Mouse (Mus musculus) adrenal gland, postnatal 10 days (tissue): Measurements from ENCODE around the gene Nmrk2. TPM values are rescaled to one million over a fixed set of nuclear protein-coding genes. Genes with fewer than 3 reads are reported as not detected.
A peak's percentile ranks its signal among the peaks of the same experiment; 100 is the strongest.

Source experiments
- DNase-seq: peaks from one replicate; pipeline ENCODE4 v3.0.0; 2021; ENCODE audit warnings: mixed read lengths
- total RNA-seq, 2 experiments: library from RNA; stranded (reverse); gene quantifications; 2 replicates each; pipeline ENCODE4 v1.2.3; 2021

Gene Nmrk2
- total RNA-seq, 2 experiments from 2014 or later, result 0.15 to 4.9 TPM

DNA sequence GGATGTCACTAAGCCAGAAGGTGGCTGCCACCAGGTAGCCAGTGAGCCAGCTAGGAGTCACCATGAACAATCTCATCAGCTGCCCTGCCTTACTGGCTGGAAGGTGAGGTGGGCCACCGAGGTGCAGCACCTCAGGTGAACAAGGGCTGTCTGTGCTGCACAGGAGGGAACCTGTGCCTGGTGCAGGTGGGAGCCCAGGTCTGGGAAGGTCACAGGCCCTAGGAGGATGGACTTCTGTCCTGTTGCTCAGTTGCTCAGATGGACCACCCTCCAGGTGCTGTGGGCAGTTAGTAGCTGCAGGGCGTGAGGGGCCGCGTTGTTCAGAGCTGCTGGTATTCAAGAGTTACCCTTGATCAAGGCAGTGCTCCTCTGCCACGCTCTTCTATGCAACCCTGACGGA, 15.0 kb upstream of the Nmrk2 start:
- no peak for DNase-seq

DNA sequence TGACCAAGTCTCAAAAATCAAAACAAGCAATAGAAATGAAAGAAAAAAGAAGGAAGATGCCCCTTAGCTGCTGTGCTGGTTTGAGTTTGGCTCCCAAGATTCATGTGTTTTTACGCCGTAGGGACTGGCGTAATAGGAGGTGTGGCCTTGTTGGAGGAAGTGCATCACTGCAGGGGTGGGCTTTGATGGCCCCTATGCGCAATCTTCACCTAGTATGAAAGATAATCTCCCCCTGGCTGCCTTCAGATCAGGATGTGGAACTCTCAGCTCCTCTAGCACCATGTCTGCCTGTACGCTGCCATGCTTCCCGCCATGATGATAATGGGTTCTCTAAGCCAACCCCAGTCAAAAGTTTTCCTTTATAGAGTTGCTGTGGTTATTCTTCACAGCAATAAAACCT, 14.4 kb upstream of the Nmrk2 start:
- no peak for DNase-seq

DNA sequence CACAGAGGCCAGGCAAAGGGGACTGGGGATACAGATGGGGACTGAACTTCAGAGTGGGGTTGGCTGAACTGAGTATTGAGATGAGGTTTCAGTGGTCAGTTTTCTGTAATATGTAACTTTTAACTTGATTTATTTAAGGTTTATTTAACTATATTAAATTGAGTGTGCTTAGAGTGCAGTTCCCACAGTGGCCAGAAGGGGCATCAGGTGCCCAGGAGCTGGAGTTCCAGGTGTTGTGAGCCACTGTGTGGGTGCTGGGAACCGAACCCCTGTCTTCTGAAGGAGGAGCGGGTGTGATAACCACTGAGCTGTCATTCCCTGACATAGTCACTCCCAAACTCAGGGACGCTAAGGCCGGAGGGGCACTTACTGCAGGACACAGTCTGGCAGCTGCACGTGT, 8.3 kb upstream of the Nmrk2 start:
- DNase-seq, result no peak

DNA sequence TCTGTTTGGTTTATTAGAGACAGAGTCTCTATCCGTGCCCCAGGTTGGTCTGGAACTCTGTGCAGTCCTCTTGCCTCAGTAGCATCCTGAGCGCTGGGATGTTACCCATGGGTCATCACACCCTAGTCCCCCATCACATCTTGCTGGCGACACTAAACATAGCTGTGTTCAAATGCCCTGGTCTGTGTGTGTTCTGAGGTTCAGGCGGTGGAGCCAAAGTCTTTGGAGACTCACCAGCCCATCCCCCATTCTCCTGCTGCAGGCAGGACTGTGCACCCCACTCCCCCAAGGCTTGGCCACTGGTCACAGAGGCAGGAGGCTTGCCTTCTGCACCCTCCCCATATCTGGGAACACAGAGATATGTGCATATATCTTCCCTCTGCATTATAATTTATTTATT, 2.3 kb upstream of the Nmrk2 start:
- no peak for DNase-seq

DNA sequence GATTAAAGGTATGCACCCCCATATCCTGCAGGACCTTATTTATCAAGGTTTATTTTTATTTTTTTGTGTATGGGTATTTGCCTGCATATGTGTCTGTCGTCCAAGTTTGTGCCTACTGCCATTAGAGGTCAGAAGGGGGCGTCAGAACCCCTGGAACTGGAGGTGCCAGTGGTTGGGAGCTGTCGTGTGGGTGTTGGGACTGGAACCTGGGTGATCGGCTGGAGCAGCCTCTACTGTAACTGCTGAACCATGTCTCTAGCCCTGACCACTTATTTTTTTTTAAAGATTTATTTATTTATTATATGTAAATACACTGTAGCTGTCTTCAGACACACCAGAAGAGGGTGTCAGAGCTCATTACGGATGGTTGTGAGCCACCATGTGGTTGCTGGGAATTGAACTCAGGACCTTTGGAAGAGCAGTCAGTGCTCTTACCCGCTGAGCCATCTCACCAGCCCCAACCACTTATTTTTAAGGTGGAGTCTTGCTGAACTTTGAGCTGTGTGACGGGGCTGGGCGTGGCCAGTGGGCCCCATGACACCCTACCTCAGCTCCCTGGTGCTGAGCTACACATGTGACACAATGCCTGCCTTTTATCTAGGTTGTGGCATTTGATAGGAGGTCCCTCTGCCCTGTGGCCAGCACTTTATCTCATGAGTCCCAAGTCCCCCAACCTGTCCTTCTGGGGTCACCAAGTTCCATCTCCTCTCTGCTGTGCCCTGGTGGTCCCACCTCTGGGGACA, 1.3 kb upstream of the Nmrk2 start:
- DNase-seq, result no peak

DNA sequence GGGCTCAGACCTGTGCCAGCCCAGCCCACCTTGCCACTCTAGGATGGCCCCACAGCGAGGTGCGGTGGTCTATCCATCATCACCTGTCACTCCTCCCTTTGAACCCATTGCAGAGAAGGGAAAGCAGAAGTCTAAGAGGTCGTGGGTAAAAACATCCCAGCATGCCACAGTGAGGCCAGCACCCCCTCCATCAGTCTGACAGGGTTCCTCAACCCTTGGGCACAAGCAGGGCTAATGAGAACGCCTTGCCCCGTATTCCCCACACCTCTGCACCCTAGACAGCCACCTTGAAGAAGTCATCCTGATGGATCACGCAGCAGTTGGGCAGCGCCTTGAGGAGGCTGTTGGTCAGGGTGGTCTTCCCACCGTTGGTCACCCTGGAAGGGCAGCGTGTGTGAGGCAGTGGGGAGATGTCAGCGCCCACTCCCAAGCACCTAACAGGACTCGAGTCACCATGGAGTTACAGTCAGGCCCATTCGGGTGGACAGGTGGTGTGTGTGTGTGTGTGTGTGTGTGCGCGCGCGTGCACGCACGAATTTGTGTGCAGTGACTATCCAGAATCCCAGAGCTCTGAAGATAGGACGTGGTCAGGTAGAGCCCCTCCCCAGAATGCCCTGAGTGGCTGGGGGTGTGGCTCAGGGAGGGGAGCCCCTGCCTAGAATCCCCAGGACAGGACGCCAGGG, 1.1 kb downstream of the Nmrk2 start:
- DNase-seq, result no peak

DNA sequence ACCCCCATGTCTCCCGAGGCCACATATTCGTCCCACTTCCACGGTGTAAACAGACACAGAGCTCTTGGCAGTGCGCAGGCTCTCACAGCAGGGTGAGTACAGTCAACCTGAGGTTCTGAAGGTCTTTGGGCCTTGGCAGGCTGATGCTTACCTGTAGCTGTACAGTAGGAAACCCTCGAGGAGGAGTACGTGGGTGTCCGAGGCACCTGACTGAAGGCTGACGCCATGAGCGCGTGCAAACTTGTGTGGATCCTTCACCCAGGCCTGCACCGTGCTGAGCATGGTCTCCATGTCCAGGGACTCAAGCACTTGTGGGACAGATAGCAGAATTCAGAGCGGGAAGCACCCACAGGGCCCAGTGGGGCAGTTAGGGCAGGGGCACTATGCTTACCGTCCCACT, 1.7 kb downstream of the Nmrk2 start:
- no peak for DNase-seq

DNA sequence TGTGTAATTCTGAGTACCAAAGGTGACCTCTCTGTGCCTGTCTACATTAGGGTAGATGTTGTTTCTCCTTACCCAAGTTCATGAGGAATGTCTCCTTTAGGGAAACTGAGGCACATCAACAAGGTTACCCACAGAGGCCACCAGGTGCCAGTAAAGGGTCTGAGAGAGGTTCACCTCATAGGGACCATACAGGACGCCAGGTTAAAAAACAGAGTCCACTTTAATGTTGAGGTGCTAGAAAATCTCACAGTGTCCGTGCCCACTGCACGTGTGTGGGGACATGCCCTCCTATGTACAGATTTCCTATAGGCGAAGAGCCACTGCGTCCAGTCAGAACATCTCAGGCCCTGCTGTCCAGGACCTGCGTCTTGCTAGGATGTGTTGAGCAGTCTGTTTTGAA, 2.9 kb downstream of the Nmrk2 start:
- no peak for DNase-seq

DNA sequence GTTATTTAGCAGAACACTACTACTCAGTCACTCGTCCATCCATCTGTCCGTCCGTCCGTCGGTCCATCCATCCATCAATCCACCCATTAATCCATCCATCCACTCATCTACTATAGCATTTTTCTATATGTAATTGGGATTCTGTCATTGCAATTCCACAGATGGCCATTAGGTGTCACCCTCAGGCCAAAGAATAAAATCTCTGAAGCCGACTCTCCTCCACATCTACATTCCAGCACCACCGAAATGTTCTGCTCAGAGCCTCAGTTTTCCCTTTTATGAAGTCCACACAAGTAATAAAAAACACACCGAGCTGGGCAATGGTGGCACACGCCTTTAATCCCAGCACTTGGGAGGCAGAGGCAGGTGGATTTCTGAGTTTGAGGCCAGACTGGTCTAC, 3.6 kb downstream of the Nmrk2 start:
- DNase-seq, result peak; percentile 74

DNA sequence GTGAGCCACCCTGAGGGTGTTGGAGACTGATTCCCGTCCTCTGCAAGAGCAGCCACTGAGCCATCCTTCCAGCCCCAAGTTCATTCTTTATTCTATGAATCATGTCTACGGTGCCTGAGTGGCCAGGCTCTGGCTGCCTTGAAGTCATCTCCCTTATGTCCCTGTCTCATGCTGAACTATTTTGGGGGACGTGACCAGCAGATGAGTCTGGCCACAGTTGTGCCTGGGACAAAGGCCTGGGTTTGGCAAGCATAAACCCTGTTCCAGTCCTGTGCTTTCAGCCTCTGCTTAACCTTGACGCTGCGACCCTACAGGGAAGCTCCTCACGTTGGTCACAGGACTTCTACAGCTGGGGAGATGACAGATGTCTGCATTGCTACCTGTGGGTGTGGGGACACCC, 4.5 kb downstream of the Nmrk2 start:
- DNase-seq, result no peak

DNA sequence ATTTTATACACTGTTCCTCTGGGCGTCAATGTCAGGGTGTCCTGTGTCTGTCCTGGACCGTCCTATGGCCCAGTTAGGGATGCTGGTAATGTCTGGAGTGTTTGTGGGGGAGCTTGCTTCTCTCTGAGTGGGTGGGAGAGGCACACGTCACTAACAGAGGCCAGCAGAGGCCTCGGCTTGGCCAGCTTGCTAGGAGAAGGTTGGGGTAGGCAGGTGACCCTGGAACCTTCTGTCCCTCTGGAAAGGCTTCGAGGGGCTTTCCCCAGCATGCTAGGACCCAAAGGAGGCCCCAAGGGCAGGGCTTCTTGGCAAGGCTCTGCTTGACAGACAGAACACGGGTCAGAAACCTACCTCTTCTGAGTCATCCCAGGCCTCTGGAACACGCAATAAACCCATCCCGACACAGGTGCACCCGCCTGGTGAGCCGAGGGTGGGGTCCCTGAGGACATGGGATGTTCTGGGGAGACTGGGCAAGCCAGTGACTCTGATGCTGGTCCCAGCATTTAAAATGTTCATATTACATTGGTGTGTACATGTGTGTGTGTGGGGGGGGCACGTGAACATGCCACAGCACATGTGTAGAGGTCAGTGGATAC, 5.3 kb downstream of the Nmrk2 start:
- DNase-seq, result no peak

DNA sequence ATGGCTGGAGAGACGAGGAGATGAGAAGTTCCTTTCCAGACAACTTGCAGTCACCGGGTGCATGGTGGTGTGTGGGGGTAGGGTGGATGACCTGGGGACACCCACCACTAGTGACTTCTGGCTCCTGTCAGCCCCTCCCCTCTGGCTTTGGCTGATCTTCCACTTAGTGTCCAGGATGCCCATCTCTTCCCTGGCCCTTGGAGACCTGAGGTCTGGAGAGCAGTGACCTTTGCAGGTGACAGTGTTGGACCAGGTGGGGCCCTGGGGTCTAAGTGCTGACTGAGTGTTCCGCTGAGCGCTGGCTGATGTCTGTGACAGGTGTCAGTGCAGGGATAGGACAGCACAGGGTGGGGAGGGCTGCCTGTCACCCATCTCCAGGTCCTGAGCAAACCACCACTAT, 6.6 kb downstream of the Nmrk2 start:
- DNase-seq, result no peak

DNA sequence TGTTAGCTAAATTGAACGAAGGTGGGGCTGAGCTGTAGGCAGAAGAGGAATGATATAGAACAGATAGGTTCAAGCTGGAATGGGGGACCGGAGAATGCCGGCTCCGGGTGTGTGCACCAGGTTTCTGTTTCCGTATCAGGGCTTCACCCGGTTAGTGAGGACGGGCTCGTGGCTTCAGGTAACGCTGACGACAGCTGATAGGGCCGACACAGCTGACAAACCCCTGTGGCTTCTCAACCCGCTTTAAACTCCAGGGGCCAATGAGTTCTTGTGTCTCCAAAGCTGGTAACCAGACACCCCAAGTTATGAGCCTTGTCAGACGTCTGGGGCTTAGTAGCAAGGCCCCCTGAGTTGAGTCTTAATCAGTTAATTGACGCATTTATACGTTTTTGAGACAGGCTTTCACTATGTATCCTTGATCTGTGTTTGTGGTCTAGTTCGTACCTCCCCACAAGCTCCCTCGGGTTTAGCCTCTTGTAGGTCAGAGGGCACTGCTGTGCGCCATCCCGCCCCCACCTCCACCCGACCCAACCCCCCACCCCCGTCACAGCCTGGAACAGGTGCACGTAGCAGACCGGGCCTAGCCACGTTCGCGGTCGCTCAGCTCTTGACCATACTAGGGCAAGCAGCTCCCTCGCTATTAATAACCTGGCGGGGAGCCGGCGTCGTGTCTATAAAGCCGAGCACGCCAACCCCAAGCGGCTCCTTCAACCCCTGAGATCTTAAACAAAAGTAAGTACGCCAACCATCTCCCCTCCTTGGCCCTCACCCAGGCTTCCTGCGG, 7.7 kb downstream of the Nmrk2 start:
- peak; percentile 56 for DNase-seq

DNA sequence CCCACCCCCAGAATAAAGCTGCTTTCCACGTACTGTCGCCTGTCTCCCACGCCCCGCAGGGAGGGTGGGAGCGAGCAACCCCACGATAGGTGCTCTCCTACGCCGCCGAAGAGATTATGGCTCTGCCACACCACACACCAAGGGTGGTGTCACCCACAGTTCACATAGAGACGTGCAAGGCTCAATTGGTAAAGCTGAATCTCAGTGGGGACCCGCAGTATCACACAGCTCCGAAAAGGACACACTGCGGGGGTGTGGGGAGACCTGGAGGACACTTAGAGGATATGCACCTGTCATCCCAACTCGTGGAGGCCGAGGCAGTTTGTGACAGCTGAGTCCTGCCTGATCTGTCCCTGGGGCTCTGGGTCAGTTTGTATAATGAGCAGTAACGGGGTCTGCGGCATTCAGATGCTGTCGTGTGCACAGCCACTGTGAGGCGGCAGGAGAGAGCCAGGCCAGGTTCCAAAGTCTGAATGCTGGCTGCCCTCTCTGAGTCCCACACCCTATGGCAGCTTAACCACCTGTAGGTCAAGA, 8.8 kb downstream of the Nmrk2 start:
- peak; percentile 37 for DNase-seq

DNA sequence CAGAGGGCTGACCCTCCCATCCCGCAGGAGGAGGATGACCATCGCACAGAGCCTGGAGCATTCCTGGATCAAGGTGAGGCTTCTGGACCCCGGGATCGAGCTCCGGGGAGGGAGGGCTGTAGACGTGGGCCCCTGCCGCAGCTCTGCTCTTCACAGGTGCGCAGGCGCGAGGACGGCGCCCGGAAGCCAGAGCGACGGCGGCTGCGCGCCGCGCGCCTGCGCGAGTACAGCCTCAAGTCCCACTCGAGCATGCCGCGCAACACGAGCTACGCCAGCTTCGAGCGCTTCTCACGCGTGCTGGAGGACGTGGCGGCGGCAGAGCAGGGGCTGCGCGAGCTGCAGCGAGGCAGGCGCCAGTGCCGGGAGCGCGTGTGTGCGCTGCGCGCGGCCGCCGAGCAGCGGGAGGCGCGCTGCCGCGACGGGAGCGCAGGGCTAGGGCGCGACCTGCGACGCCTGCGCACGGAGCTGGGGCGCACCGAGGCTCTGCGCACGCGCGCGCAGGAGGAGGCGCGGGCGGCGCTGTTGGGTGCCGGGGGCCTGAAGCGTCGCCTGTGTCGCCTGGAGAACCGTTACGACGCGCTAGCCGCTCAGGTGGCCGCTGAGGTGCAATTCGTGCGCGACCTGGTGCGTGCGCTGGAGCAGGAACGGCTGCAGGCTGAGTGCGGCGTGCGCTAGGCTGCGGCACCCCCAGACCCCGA, 9.4 kb downstream of the Nmrk2 start:
- peak; percentile 89 for DNase-seq

DNA sequence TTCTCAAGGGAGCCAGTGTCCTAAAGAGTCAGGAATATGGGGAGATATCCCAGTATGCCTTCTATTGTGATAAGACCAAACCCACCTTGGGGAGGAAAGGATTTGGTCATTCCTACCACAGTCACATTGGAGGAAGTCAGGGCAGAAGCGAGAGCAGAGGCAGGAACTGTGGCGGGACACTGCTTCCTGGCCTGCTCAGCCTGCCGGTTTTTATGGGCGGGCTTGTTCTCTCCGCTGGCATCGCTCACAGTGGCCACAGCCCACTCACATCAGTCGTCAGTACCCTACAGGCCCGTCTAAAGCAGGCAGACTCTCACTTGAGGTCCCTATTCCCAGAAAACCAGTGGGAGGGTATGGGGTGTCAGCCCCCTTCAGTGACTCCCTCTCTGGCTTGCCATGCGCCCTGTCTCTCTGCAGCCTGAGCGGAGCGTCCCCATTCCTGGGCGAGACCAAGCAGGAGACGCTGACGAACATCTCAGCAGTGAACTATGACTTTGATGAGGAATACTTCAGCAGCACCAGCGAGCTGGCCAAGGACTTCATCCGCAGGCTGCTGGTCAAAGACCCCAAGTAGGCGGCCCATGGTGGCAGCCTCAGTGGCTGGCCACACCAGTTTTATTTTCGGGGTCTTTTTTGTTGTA, 10.4 kb downstream of the Nmrk2 start:
- peak; percentile 29 for DNase-seq

DNA sequence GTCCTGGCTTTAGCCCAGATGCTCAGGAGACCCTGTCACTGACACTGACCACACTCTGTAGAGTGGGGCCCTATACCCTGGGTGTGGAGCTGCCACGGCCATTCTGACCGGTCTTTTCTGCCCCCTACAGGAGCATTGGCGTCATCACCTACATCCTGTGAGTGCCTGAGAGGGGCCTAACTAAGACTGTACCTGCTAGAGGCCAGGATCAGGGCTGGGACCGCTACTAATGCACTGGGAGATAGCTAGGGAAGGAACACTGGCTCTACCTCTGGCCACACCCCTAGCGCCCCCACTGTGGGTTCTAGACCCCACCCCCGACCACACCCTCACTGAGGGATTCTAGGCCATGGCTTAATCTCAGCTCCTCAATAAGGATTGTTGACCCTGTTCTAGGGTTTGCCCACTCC, 10.9 kb downstream of the Nmrk2 start:
- DNase-seq, result peak; percentile 23

DNA sequence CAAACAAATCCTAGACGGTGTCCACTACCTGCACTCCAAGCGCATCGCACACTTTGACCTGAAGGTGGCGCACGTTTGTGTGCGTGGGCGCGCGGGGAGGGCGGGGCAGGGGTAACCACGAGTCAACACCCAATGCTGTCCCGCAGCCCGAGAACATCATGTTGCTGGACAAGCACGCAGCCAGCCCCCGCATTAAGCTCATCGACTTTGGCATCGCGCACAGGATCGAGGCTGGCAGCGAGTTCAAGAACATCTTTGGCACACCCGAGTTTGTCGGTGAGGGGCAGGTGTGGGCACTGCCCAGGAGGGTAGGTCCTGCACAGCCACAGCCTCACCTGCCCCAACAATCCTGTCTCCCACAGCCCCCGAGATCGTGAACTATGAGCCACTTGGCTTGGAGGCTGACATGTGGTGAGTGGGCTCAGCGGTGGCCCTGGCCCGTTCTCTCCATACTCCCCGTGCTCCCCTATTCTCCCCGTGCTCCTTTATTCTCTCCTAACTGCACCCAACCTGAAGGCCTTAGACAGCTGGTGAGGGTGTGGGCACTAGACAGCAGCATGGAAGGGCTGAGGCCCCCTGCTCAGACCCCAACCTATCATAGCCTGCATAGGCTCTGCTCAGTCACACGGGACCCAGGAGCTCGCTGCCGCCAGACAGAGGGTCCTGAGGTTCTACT, 11.5 kb downstream of the Nmrk2 start:
- peak; percentile 38 for DNase-seq

DNA sequence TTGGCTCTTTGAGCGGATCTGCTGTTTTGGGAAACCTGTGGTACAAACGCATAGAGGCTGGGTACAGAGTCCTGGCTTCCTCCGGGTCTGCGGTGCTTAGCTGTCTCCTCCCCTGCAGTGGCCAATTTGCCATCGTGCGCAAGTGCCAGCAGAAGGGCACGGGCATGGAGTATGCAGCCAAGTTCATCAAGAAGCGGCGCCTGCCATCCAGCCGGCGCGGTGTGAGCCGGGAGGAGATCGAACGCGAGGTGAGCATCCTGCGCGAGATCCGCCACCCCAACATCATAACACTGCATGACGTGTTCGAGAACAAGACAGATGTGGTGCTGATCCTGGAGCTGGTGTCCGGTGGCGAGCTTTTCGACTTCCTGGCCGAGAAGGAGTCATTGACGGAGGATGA, 12.0 kb downstream of the Nmrk2 start:
- DNase-seq, result no peak

DNA sequence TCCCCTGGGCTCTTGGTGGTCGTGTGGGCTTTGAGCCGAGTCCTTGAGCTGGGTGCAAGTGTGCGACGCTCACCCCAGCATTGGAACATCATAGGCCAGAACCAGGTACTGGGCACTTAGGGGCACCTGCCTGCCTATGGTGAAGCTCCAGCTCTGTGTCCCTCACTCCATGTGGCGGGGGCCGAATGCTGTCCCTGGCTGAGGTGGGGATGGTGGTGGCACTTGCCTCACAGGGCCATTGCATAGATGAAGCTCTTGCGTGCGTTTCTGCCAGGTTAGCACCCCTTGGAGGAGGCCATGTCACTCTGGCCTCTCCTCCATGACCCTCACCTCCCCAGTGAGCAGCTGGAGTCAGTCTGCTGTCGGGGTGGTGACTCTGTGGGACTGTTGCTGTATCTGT, 14.7 kb downstream of the Nmrk2 start:
- DNase-seq, result no peak

DNA sequence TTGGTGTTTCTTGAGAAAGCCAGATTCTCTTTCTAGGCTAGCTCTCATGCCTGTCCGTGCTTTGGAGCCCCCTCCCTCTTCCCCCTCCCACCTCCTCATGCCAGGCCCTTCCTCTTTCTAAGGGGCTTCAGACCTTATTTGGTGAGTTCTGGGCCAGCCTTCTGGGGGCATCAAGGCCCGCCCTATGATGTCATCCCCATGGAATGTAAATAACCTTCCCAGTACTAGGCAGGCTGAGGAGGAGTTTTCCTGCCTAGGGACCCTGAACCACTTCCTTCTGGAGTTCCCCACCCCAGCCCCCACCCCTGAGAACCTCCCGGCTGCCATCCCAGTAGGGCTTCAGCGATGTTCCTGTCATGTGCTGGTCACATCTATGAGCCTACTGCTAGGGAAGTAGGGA, 17.1 kb downstream of the Nmrk2 start:
- no peak for DNase-seq
